Comparison of ENCODE assay signal across 28 mouse cellular contexts in the genomic region with DNA sequence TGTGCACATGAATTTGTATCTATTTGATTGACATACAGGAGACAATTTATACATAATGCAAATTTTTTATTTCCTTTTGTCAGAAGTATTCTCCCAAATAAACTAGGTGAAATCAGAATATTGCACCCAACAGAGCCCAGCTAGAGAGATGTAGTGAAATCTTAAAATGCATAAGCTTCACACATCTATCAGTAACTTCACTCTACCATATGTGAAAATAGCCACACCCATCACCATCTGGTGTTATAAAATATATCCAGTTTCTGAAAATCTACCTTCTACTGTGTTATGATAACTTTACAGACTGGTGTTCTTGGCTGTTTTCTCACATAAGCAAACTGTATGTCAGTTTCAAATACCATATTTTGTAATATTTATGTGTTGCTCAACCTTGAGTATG.
DNase-seq lines count a peak whose midpoint lies in the region; ATAC-seq and TF ChIP-seq lines count a peak whose summit lies in the region.
"Had no signal": no experiment of that assay in that cellular context is flagged by ENCODE, and none has a peak within 500 bp of the region (broad histone marks: within the 10 kb centered on the region; RNA-seq: fewer than 3 reads in every experiment).

No protein-coding gene starts in this region.

- no peak for DNase-seq in forebrain, embryonic 10.5 days (ENCODE audit: extremely low spot score, low spot score)
- DNase-seq in brain, embryonic 14.5 days (ENCODE audit: low read depth), result peak; percentile 63
- no peak for DNase-seq in layer of hippocampus, adult 8-10 months (ENCODE audit: low spot score in 2 of 2)
- no peak for DNase-seq in midbrain, postnatal 0 days (ENCODE audit: low spot score)
- DNase-seq: adrenal gland, adult 2 months; adrenal gland, postnatal 14 days; cerebellum, adult 11 months; cerebellum, adult 2 months; cerebellum, adult 9-11 months; cerebellum, postnatal 25 days; gastrocnemius, postnatal 10 days; gastrocnemius, postnatal 36 days; heart, adult 2 months; heart, postnatal 14 days; heart, postnatal 4 days; kidney, adult 2 months had no signal

- peak; percentile 55; the same call in 1 of the 2 replicates for ATAC-seq in forebrain, embryonic 15.5 days (replicated peaks)
- ATAC-seq in forebrain, embryonic 16.5 days, result peak; percentile 84
- ATAC-seq in midbrain, postnatal 0 days (ENCODE audit: low FRiP score), result no peak
- ATAC-seq: CD4-positive, CD25-positive, alpha-beta regulatory T cell, adult 4 months; hindbrain, postnatal 0 days; inflammation-experienced regulatory T-cells, adult 6 months; intestine, embryonic 16.5 days had no signal

- H3K27me3 ChIP-seq in forebrain, embryonic 15.5 days, result no peaks in the 10 kb centered on the region
- no peaks in the 10 kb centered on the region for H3K27me3 ChIP-seq in forebrain, embryonic 10.5 days (ENCODE audit: poor library complexity, severe bottlenecking)
- no peaks in the 10 kb centered on the region for H3K27me3 ChIP-seq in forebrain, embryonic 16.5 days (replicated peaks; ENCODE audit: control insufficient read depth, insufficient read depth, low read length)
- H3K27me3 ChIP-seq in midbrain, postnatal 0 days (ENCODE audit: insufficient read depth, low read length), result no peaks in the 10 kb centered on the region
- H3K27me3 ChIP-seq: embryonic facial prominence, embryonic 12.5 days; embryonic facial prominence, embryonic 15.5 days; heart, embryonic 13.5 days had no signal

- TF ChIP-seq CTCF in brain, embryonic 14.5 days (IDR thresholded peaks at IDR 0.05; ENCODE audit: borderline replicate concordance, extremely low read depth, insufficient read depth, insufficient read length), result no peak
- no peak for TF ChIP-seq CTCF in midbrain, postnatal 0 days (IDR thresholded peaks at IDR 0.05)

- H3K4me2 ChIP-seq in forebrain, embryonic 15.5 days (replicated peaks), result no peak overlapping the region
- no peak overlapping the region for H3K4me2 ChIP-seq in forebrain, embryonic 16.5 days (ENCODE audit: low read length)
- no peak overlapping the region for H3K4me2 ChIP-seq in midbrain, postnatal 0 days (ENCODE audit: low read depth, low read length, poor library complexity, severe bottlenecking)
- H3K4me2 ChIP-seq: embryonic facial prominence, embryonic 12.5 days; embryonic facial prominence, embryonic 15.5 days; heart, embryonic 13.5 days; hindbrain, embryonic 14.5 days had no signal

- no peaks in the 10 kb centered on the region for H3K36me3 ChIP-seq in forebrain, embryonic 15.5 days
- no peaks in the 10 kb centered on the region for H3K36me3 ChIP-seq in forebrain, embryonic 10.5 days (replicated peaks)
- no peaks in the 10 kb centered on the region for H3K36me3 ChIP-seq in forebrain, embryonic 16.5 days (ENCODE audit: control insufficient read depth, insufficient read depth)
- no peaks in the 10 kb centered on the region for H3K36me3 ChIP-seq in midbrain, postnatal 0 days (ENCODE audit: insufficient read depth, low read length)
- H3K36me3 ChIP-seq: embryonic facial prominence, embryonic 12.5 days; embryonic facial prominence, embryonic 15.5 days; heart, embryonic 10.5 days; heart, embryonic 13.5 days had no signal

- no peak for TF ChIP-seq POLR2A in brain, embryonic 14.5 days (IDR thresholded peaks at IDR 0.05; ENCODE audit: borderline replicate concordance, extremely low read depth, insufficient read depth, insufficient read length, poor library complexity, severe bottlenecking)

- H3K4me3 ChIP-seq in forebrain, embryonic 15.5 days, result no peak overlapping the region
- H3K4me3 ChIP-seq in forebrain, embryonic 10.5 days, result no peak overlapping the region
- H3K4me3 ChIP-seq in forebrain, embryonic 16.5 days (replicated peaks; ENCODE audit: low read length), result no peak overlapping the region
- H3K4me3 ChIP-seq in midbrain, postnatal 0 days (ENCODE audit: low read depth, low read length), result no peak overlapping the region
- H3K4me3 ChIP-seq: embryonic facial prominence, embryonic 12.5 days; embryonic facial prominence, embryonic 15.5 days; erythroblast, embryonic 14.5 days; heart, adult 2 months; heart, embryonic 10.5 days; heart, embryonic 13.5 days had no signal

- H3K4me1 ChIP-seq in forebrain, embryonic 15.5 days, result no peaks in the 10 kb centered on the region
- no peaks in the 10 kb centered on the region for H3K4me1 ChIP-seq in forebrain, embryonic 10.5 days
- H3K4me1 ChIP-seq in forebrain, embryonic 16.5 days (replicated peaks; ENCODE audit: control insufficient read depth, insufficient read depth, low read length), result 0 out of 2 replicates have a peak, but pooled peaks cover 2% of the 10 kb centered on the region
- H3K4me1 ChIP-seq in midbrain, postnatal 0 days (ENCODE audit: insufficient read depth, low read length), result no peaks in the 10 kb centered on the region
- H3K4me1 ChIP-seq: embryonic facial prominence, embryonic 12.5 days; embryonic facial prominence, embryonic 15.5 days; heart, embryonic 10.5 days; heart, embryonic 13.5 days had no signal

- no peaks in the 10 kb centered on the region for H3K9me3 ChIP-seq in forebrain, embryonic 15.5 days
- H3K9me3 ChIP-seq in forebrain, embryonic 10.5 days, result no peaks in the 10 kb centered on the region
- no peaks in the 10 kb centered on the region for H3K9me3 ChIP-seq in forebrain, embryonic 16.5 days (ENCODE audit: control insufficient read depth, low read length)
- H3K9me3 ChIP-seq in midbrain, postnatal 0 days (ENCODE audit: low read length), result no peaks in the 10 kb centered on the region
- H3K9me3 ChIP-seq: embryonic facial prominence, embryonic 12.5 days; embryonic facial prominence, embryonic 15.5 days; heart, embryonic 10.5 days; heart, embryonic 13.5 days had no signal

- no peak overlapping the region for H3K9ac ChIP-seq in forebrain, embryonic 15.5 days (replicated peaks)
- no peak overlapping the region for H3K9ac ChIP-seq in forebrain, embryonic 16.5 days (replicated peaks; ENCODE audit: low read depth, low read length)
- H3K9ac ChIP-seq in midbrain, postnatal 0 days (replicated peaks; ENCODE audit: low read length, poor library complexity, severe bottlenecking), result no peak overlapping the region
- H3K9ac ChIP-seq: embryonic facial prominence, embryonic 12.5 days; embryonic facial prominence, embryonic 15.5 days; heart, embryonic 13.5 days; hindbrain, embryonic 14.5 days had no signal

- no peak overlapping the region for H3K27ac ChIP-seq in forebrain, embryonic 15.5 days (replicated peaks)
- no peak overlapping the region for H3K27ac ChIP-seq in forebrain, embryonic 10.5 days
- no peak overlapping the region for H3K27ac ChIP-seq in forebrain, embryonic 16.5 days (ENCODE audit: low read length)
- H3K27ac ChIP-seq in midbrain, postnatal 0 days (ENCODE audit: low read depth, low read length), result no peak overlapping the region
- H3K27ac ChIP-seq: embryonic facial prominence, embryonic 12.5 days; embryonic facial prominence, embryonic 15.5 days; heart, adult 2 months; heart, embryonic 10.5 days; heart, embryonic 13.5 days; hindbrain, embryonic 14.5 days; hindbrain, postnatal 0 days had no signal
